Mouse (Mus musculus) kidney, adult 2 months (tissue): ENCODE measurements around the gene Fras1.

Experiments used
- CTCF ChIP-seq: fragments of 200-500 bp; conservative IDR thresholded peaks from 2 replicates; pipeline ENCODE4 v1.5.1; 2011; ENCODE audit warnings: low read depth, mild to moderate bottlenecking, control low read depth, low read length, moderate library complexity, mixed read lengths; ENCODE audit not compliant: insufficient read depth, insufficient read length
- POLR2A ChIP-seq: fragments of 200-500 bp; IDR thresholded peaks from one replicate; pipeline ENCODE4 v1.6.1; 2011; ENCODE audit warnings: low read depth, low read length, control low read depth

DNA sequence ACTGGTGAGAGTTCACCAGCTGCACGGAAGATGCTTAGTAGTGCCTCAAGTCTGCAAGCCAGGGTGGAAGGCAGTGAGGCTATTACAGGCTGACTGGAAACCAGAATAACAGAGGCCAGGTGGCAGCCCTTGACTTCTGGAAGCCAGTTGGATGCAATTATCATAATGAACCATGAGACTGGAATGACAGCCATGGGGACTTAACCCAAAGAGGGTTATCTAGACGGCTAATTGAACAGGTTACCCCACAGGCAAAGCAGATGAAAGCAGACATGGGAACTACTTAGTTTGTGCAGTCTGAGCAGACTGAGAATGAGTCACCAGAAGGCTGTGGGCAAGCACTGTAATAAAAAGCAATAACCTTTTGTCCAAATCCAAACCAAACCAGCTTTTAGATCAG lies 28.8 kb upstream of the Fras1 start:
- TF ChIP-seq CTCF: no peak
- TF ChIP-seq POLR2A: no peak
